ENCODE assay signal across 8 mouse cellular contexts in the genomic region with DNA sequence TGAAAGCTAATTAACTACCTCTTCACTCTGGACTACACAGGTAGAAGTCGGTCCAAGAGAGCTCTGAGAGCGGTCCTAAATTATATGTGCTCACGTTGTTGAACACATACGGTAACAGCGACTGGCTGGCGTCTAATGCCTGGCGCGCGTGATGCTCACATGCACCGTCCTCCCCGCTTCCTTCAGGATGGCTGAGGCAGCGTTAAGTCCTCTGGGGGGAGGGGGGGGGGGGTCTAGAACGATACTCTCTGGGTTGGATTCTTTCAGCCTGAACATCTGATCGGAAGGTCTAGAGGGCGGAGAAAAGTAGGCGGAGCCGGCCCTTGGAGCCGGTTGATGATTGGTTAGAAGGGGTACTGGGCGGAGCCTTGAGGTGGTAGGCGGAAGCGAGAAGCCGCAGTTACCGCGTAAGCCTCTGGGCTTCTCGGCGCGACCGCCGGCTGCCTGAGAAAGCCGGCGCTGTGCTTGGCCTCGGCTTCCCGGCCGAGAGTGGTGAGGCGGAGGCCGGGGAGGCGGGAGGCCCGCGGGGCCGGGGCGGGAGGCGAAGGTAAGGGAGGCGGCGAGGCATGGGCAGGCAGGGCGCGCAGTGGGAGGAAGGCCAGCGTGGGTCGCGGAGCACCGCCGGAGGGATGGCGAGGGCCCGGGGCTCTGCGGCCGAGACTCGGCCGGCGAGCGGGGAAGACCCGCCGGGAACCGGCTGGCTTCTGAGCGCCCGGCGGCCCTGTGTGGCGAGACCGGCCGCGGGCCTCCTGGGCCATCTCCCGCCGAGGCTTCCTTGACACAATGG. TPM values are rescaled to one million over a fixed set of nuclear protein-coding genes. Genes with fewer than 3 reads are reported as not detected.
DNase-seq lines count a peak whose midpoint lies in the region; ATAC-seq lines count a peak whose summit lies in the region.

A gene (minus strand): TSS at position 214 of the 787 bp plus-strand sequence.
A gene (plus strand): TSS at position 397 of the 787 bp plus-strand sequence.

- H3K9me3 ChIP-seq in heart, embryonic 14.5 days (ENCODE audit: control insufficient read depth, low read length): no peaks in the 10 kb centered on the region
- H3K9me3 ChIP-seq in liver, embryonic 13.5 days (replicated peaks): no peaks in the 10 kb centered on the region
- H3K9me3 ChIP-seq in stomach, embryonic 16.5 days (replicated peaks; ENCODE audit: control insufficient read depth, low read length): no peaks in the 10 kb centered on the region

- peak; percentile 97 for DNase-seq in CD4-positive helper T cell, adult 2 months (ENCODE audit: low read depth, low spot score)
- DNase-seq in brain, embryonic 18.5 days (ENCODE audit: low read depth, low spot score): peak; percentile 96
- DNase-seq in kidney, postnatal 14 days: peak; percentile 98
- peak; percentile 95 for DNase-seq in liver, embryonic 13.5 days
- DNase-seq in neural tube, embryonic 10.5 days (ENCODE audit: extremely low spot score, low spot score): peak; percentile 96

- peaks cover 9% of the 10 kb centered on the region; the same call in 1 of the 2 replicates for H3K36me3 ChIP-seq in heart, embryonic 14.5 days (ENCODE audit: control insufficient read depth, insufficient read depth, low read length)
- H3K36me3 ChIP-seq in liver, embryonic 13.5 days: no peaks in the 10 kb centered on the region
- no peaks in the 10 kb centered on the region for H3K36me3 ChIP-seq in stomach, embryonic 16.5 days (ENCODE audit: control insufficient read depth, insufficient read depth, low read length)

- H3K27me3 ChIP-seq in heart, embryonic 14.5 days (ENCODE audit: control insufficient read depth, insufficient read depth, low read length): no peaks in the 10 kb centered on the region
- H3K27me3 ChIP-seq in liver, embryonic 13.5 days: no peaks in the 10 kb centered on the region
- H3K27me3 ChIP-seq in stomach, embryonic 16.5 days (ENCODE audit: control insufficient read depth, insufficient read depth, low read length): no peaks in the 10 kb centered on the region

- H3K4me2 ChIP-seq in heart, embryonic 14.5 days (ENCODE audit: low read length): peak within 1 kb of the TSS; percentile 79
- H3K4me2 ChIP-seq in liver, embryonic 13.5 days: peak within 1 kb of the TSS; percentile 84
- peak within 1 kb of the TSS; percentile 61 for H3K4me2 ChIP-seq in stomach, embryonic 16.5 days (ENCODE audit: low read depth, low read length)

- H3K9ac ChIP-seq in heart, embryonic 14.5 days (ENCODE audit: low read length): peak within 1 kb of the TSS; percentile 92
- H3K9ac ChIP-seq in liver, embryonic 13.5 days: peak within 1 kb of the TSS; percentile 93
- H3K9ac ChIP-seq in stomach, embryonic 16.5 days (ENCODE audit: low read length): peak within 1 kb of the TSS; percentile 89

- H3K4me1 ChIP-seq in heart, embryonic 14.5 days (ENCODE audit: control insufficient read depth in 2 of 2, insufficient read depth in 2 of 2, low read length in 2 of 2): peaks cover 2 to 8% of the 10 kb centered on the region in 2 experiments; a peak in 2 of 4 replicates
- H3K4me1 ChIP-seq in liver, embryonic 13.5 days (replicated peaks): peaks cover 27% of the 10 kb centered on the region
- H3K4me1 ChIP-seq in stomach, embryonic 16.5 days (ENCODE audit: control insufficient read depth, insufficient read depth, low read length): peaks cover 5% of the 10 kb centered on the region; the same call in 1 of the 2 replicates

- peak within 1 kb of the TSS; percentile 51 to 82 for H3K27ac ChIP-seq in heart, embryonic 14.5 days (replicated peaks in 1 of 2; ENCODE audit: control insufficient read depth in 1 of 2, insufficient read depth in 1 of 2, low read depth in 2 of 2, low read length in 2 of 2)
- peak within 1 kb of the TSS; percentile 90 for H3K27ac ChIP-seq in liver, embryonic 13.5 days
- peak within 1 kb of the TSS; percentile 86 for H3K27ac ChIP-seq in stomach, embryonic 16.5 days (ENCODE audit: low read length)

- WGBS in heart, embryonic 14.5 days: under 1% methylated on average over 70 of the region's 71 CpGs
- WGBS in liver, embryonic 13.5 days (ENCODE audit: insufficient replicate concordance): under 1% methylated on average over 70 of the region's 71 CpGs
- WGBS in stomach, embryonic 16.5 days: under 1% methylated on average over 62 of the region's 71 CpGs

- peak; percentile 99 for ATAC-seq in erythroid progenitor cell, adult 5-6 weeks (replicated peaks; ENCODE audit: low FRiP score, poor library complexity, severe bottlenecking)
- peak; percentile 99 for ATAC-seq in heart, embryonic 14.5 days (ENCODE audit: insufficient number of reproducible peaks, insufficient read depth, low FRiP score, low read depth)
- ATAC-seq in liver, embryonic 13.5 days (ENCODE audit: low read depth): peak; percentile 96
- peak; percentile 100 for ATAC-seq in stomach, embryonic 16.5 days (ENCODE audit: insufficient read depth, low FRiP score)

- peak within 1 kb of the TSS; percentile 87 to 89 for H3K4me3 ChIP-seq in heart, embryonic 14.5 days (ENCODE audit: control insufficient read depth in 1 of 2, insufficient read depth in 1 of 2, low read depth in 1 of 2, low read length in 2 of 2)
- peak within 1 kb of the TSS; percentile 91 for H3K4me3 ChIP-seq in liver, embryonic 13.5 days (replicated peaks)
- peak within 1 kb of the TSS; percentile 82 for H3K4me3 ChIP-seq in stomach, embryonic 16.5 days (replicated peaks; ENCODE audit: low read length)

RNA-seq across cellular contexts. Expression of the first gene that starts in this region (rescaled TPM):
- 21.8 and 24.9 TPM in 2 replicates for total RNA-seq in erythroid progenitor cell, adult 5-6 weeks (2015; ENCODE audit: low replicate concordance)
- 24.0 and 30.5 TPM in 2 replicates for total RNA-seq in erythroid progenitor cell, adult 5-6 weeks (2017; ENCODE audit: low replicate concordance)
- polyA plus RNA-seq in heart, embryonic 14.5 days (2014; fragmentation: Nextera tagmentation; extraction: Ambion mirVana): 68.4 and 74.3 TPM in 2 replicates
- polyA plus RNA-seq in liver, embryonic 13.5 days (2015; fragmentation: Nextera tagmentation; extraction: Ambion mirVana): 83.9 and 100 TPM in 2 replicates
- 159 and 172 TPM in 2 replicates for polyA plus RNA-seq in stomach, embryonic 16.5 days (2015; fragmentation: Nextera tagmentation; extraction: Ambion mirVana)

RNA-seq across cellular contexts. Expression of the second gene that starts in this region (rescaled TPM):
- total RNA-seq in erythroid progenitor cell, adult 5-6 weeks (2015; ENCODE audit: low replicate concordance): 14.1 and 29.8 TPM in 2 replicates
- 9.5 and 39.4 TPM in 2 replicates for total RNA-seq in erythroid progenitor cell, adult 5-6 weeks (2017; ENCODE audit: low replicate concordance)
- 9.5 TPM in 2 replicates for polyA plus RNA-seq in heart, embryonic 14.5 days (2014; fragmentation: Nextera tagmentation; extraction: Ambion mirVana)
- 4.1 and 6.1 TPM in 2 replicates for polyA plus RNA-seq in liver, embryonic 13.5 days (2015; fragmentation: Nextera tagmentation; extraction: Ambion mirVana)
- polyA plus RNA-seq in stomach, embryonic 16.5 days (2015; fragmentation: Nextera tagmentation; extraction: Ambion mirVana): 7.4 and 7.8 TPM in 2 replicates

Comparison
In these comparisons a context has a peak if more than half of its experiments do, and no peak if none do; other contexts are left out.
1. Peak in every context shown above with its lines: DNase-seq, ATAC-seq, H3K4me3 ChIP-seq and H3K27ac ChIP-seq.